Mouse (Mus musculus) heart, postnatal 0 days (tissue): ENCODE measurements at regions not wholly inside any gene's neighbourhood (a gene's known extent, or its start where the extent isn't known, plus 50 kb on each side); places are given as distances from the start of the nearest gene placed in this dataset.

Experiments used
- CTCF ChIP-seq: IDR thresholded peaks from 2 replicates; pipeline ENCODE4 v1.5.1; 2016; ENCODE audit warnings: antibody characterized with exemption, control low read depth, low read depth
- EP300 ChIP-seq: IDR thresholded peaks from 2 replicates; pipeline ENCODE4 v1.6.1; 2016; ENCODE audit warnings: antibody characterized with exemption, low read depth

DNA sequence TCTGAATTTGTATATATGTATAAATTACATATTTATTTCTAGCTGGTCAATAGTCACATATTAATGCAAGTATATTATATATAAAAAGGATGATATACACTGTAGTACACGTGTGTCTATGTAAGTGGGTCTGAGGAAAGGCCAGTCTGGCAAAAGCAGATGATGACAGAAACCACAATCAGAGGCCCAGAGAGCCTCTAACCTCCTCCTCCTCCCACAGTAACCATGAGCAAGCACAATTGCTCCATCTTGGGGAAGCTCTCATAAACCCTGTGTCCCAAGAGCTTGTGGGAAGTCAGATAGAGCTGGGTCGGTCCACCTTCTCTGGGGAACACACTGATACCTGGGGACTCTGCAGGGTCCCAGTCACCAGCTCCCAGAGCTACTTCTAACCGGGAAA lies 263.9 kb upstream of the Zfp507 start:
- TF ChIP-seq CTCF: no peak
- no peak for TF ChIP-seq EP300
